Mouse (Mus musculus): ENCODE data around the gene Bsph2. TPM values are rescaled to one million over a fixed set of nuclear protein-coding genes. Genes with fewer than 3 reads are reported as not detected.

Bsph2 gene
- polyA plus RNA-seq (2014; fragmentation: Illumina TruSeq; extraction: RNeasy Lipid Tissue Mini Kit (QIAGEN cat#74804); ENCODE audit: low replicate concordance), result not detected

DNA sequence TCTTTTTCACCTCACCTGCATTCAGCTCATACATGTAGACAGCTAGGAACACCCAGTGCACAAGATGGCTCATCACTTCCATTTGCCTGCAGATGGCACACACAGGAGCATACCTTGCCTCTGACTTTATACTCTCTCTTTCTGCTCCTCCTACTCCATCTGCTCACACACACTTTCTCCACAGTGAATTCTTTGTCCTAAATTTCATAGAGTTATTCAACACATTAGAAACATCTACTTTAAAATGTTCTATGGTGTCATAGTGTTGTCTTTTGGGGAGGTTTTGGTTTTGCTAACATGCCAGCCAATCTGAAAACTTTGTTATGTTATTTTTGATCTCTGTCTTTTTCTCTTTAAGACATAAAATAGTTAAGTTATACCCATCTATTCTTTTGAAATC lies at the start of gene Bsph2:
Bsph2 (minus strand) TSS at position 101 of the 400 bp plus-strand sequence.

Other genes starting within 250 kb of the Bsph2 start
- 3.4 TPM for gene Pla2g4c, start 246.4 kb downstream of the Bsph2 start, polyA plus RNA-seq (2014; fragmentation: Illumina TruSeq; extraction: RNeasy Lipid Tissue Mini Kit (QIAGEN cat#74804); ENCODE audit: low replicate concordance)
- not detected for gene Cabp5, start 172.9 kb downstream of the Bsph2 start, polyA plus RNA-seq (2014; fragmentation: Illumina TruSeq; extraction: RNeasy Lipid Tissue Mini Kit (QIAGEN cat#74804); ENCODE audit: low replicate concordance)
- gene Bsph1, start 120.2 kb downstream of the Bsph2 start, polyA plus RNA-seq (2014; fragmentation: Illumina TruSeq; extraction: RNeasy Lipid Tissue Mini Kit (QIAGEN cat#74804); ENCODE audit: low replicate concordance), result not detected
- not detected for gene Sult2a5, start 52.9 kb upstream of the Bsph2 start, polyA plus RNA-seq (2014; fragmentation: Illumina TruSeq; extraction: RNeasy Lipid Tissue Mini Kit (QIAGEN cat#74804); ENCODE audit: low replicate concordance)
- gene Sult2a2, start 162.4 kb upstream of the Bsph2 start, polyA plus RNA-seq (2014; fragmentation: Illumina TruSeq; extraction: RNeasy Lipid Tissue Mini Kit (QIAGEN cat#74804); ENCODE audit: low replicate concordance), result not detected